In the genomic region with DNA sequence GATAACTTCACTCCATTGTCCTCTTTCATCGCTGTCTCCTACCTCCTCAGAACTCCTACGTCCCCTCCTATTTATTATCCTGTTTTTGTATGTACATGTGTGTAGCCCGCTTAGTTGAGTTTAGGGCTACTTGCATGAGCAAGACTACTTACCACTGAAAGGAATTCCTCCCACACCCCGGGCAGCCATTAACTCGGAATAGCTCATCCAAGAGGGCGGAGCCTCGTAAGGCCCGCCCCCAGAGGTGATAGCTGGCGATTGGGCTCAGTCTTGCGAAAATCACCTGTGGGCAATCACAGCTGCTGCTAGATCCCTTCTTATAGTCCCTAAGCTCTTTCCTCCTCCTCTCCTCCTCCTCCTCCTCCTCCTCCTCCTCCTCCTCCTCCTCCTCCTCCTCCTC, we compare ENCODE assay signal across 25 mouse cellular contexts.
DNase-seq lines count a peak whose midpoint lies in the region; ATAC-seq and TF ChIP-seq lines count a peak whose summit lies in the region.
"Had no signal": no experiment of that assay in that cellular context is flagged by ENCODE, and none has a peak within 500 bp of the region (broad histone marks: within the 10 kb centered on the region; RNA-seq: fewer than 3 reads in every experiment).

No protein-coding gene starts in this region.

- no peak overlapping the region for H3K27ac ChIP-seq in ES-E14 (ENCODE audit: insufficient read depth, low read depth, low read length, poor library complexity, severe bottlenecking)
- no peak overlapping the region for H3K27ac ChIP-seq in heart, embryonic 12.5 days (ENCODE audit: poor library complexity, severe bottlenecking)
- H3K27ac ChIP-seq: embryonic facial prominence, embryonic 13.5 days; embryonic facial prominence, embryonic 15.5 days; forebrain, embryonic 10.5 days; forebrain, embryonic 12.5 days had no signal

- no peaks in the 10 kb centered on the region for H3K9me3 ChIP-seq in E14TG2a.4 (ENCODE audit: low read length)
- no peaks in the 10 kb centered on the region for H3K9me3 ChIP-seq in ES-E14 (ENCODE audit: control insufficient read depth, insufficient read depth, low read depth, low read length)
- no peaks in the 10 kb centered on the region for H3K9me3 ChIP-seq in heart, embryonic 12.5 days (replicated peaks)
- H3K9me3 ChIP-seq: embryonic facial prominence, embryonic 13.5 days; embryonic facial prominence, embryonic 15.5 days; forebrain, embryonic 10.5 days; forebrain, embryonic 12.5 days had no signal

- 40% methylated on average over 10 of the region's 10 CpGs for WGBS in heart, embryonic 12.5 days

- no peak for TF ChIP-seq CTCF in E14TG2a.4 (conservative IDR thresholded peaks at IDR 0.05; ENCODE audit: low read length)

- H3K4me1 ChIP-seq in E14TG2a.4 (replicated peaks; ENCODE audit: low read depth, low read length) (peaks cover 66% of the 10 kb centered on the region), ES-E14 (ENCODE audit: control insufficient read depth in 2 of 2, insufficient read depth in 2 of 2, low read length in 2 of 2, poor library complexity in 1 of 2) (peaks cover 6 to 25% of the 10 kb centered on the region in 2 experiments; a peak in 3 of 4 replicates)
- peaks cover 13% of the 10 kb centered on the region; the same call in 1 of the 2 replicates for H3K4me1 ChIP-seq in heart, embryonic 12.5 days (replicated peaks)
- H3K4me1 ChIP-seq: forebrain, embryonic 12.5 days had no signal

- H3K36me3 ChIP-seq in E14TG2a.4 (ENCODE audit: insufficient read depth, low read length) = no peaks in the 10 kb centered on the region
- no peaks in the 10 kb centered on the region for H3K36me3 ChIP-seq in ES-E14 (ENCODE audit: control insufficient read depth, insufficient read depth, low read length, poor library complexity, severe bottlenecking)
- no peaks in the 10 kb centered on the region for H3K36me3 ChIP-seq in heart, embryonic 12.5 days
- H3K36me3 ChIP-seq: embryonic facial prominence, embryonic 13.5 days; embryonic facial prominence, embryonic 15.5 days; forebrain, embryonic 10.5 days; forebrain, embryonic 12.5 days; G1E had no signal

- H3K27me3 ChIP-seq in E14TG2a.4 (ENCODE audit: insufficient read depth, low read length) = no peaks in the 10 kb centered on the region
- H3K27me3 ChIP-seq in heart, embryonic 12.5 days (replicated peaks) = no peaks in the 10 kb centered on the region
- H3K27me3 ChIP-seq: embryonic facial prominence, embryonic 13.5 days; embryonic facial prominence, embryonic 15.5 days; forebrain, embryonic 12.5 days; Patski had no signal

- H3K4me3 ChIP-seq in E14TG2a.4 (replicated peaks; ENCODE audit: low read length) = peak overlapping the region; percentile 39; the same call in 1 of the 2 replicates
- H3K4me3 ChIP-seq in ES-E14 (ENCODE audit: insufficient read depth in 1 of 2, low read depth in 1 of 2, low read length in 2 of 2, poor library complexity in 1 of 2, severe bottlenecking in 1 of 2) = peak overlapping the region in 1 of 2 experiments; percentile 34; a peak in 2 of 4 replicates
- no peak overlapping the region for H3K4me3 ChIP-seq in heart, embryonic 12.5 days
- H3K4me3 ChIP-seq: embryonic facial prominence, embryonic 13.5 days; embryonic facial prominence, embryonic 15.5 days; erythroblast, embryonic 14.5 days; forebrain, embryonic 10.5 days; forebrain, embryonic 12.5 days had no signal

- H3K9ac ChIP-seq in ES-E14 (ENCODE audit: insufficient read depth, low read depth, low read length, poor library complexity, severe bottlenecking) = no peak overlapping the region
- H3K9ac ChIP-seq in heart, embryonic 12.5 days = no peak overlapping the region
- H3K9ac ChIP-seq: embryonic facial prominence, embryonic 13.5 days; embryonic facial prominence, embryonic 15.5 days; forebrain, embryonic 12.5 days had no signal

- ATAC-seq in heart, embryonic 12.5 days (ENCODE audit: insufficient number of reproducible peaks, low FRiP score) = no peak
- ATAC-seq: activated CD4-positive, CD25-positive, alpha-beta regulatory T cell, adult 4 months; forebrain, embryonic 14.5 days; forebrain, embryonic 16.5 days; Patski had no signal

- DNase-seq in kidney, postnatal 4 days = peak; percentile 42 to 61
- DNase-seq in kidney, adult 9 months = no peak
- peak; percentile 63 for DNase-seq in ES-E14 (ENCODE audit: low read depth, low spot score)
- peak; percentile 89 for DNase-seq in ZHBTc4 (ENCODE audit: low read depth, low spot score)
- DNase-seq in thymus, postnatal 25 days = no peak
- DNase-seq: adrenal gland, adult 8-10 months; adrenal gland, postnatal 14 days; adrenal gland, postnatal 36 days; cerebellum, adult 11-12 months; cerebellum, adult 2 months; cerebellum, adult 9-10 months; cerebellum, postnatal 10 days; cerebellum, postnatal 25 days had no signal

- no peak overlapping the region for H3K4me2 ChIP-seq in heart, embryonic 12.5 days
- H3K4me2 ChIP-seq: embryonic facial prominence, embryonic 13.5 days; embryonic facial prominence, embryonic 15.5 days; forebrain, embryonic 12.5 days had no signal

- in situ Hi-C loops in ES-E14 (cut with MboI; ENCODE audit: low sequenced_read_pairs in 2 of 2, unreplicated experiment in 2 of 2) = no loop called here

TF ChIP-seq in ES-E14, 5 proteins besides CTCF, POLR2A, EP300 and RAD21:
- no peak for TF ChIP-seq ZC3H11A (IDR thresholded peaks at IDR 0.05; ENCODE audit: borderline replicate concordance, low read depth, low read length)
- no peak for TF ChIP-seq ZNF384 (IDR thresholded peaks at IDR 0.05; ENCODE audit: low read depth, low read length)
- no peak for TF ChIP-seq CHD2 (IDR thresholded peaks at IDR 0.05; ENCODE audit: low read depth, low read length)
- no peak for TF ChIP-seq HCFC1 (IDR thresholded peaks at IDR 0.05; ENCODE audit: borderline replicate concordance, insufficient read depth, low read length)
- TF ChIP-seq MAFK (IDR thresholded peaks at IDR 0.05; ENCODE audit: insufficient read depth, low read depth, low read length) = no peak

Comparison
In these comparisons a context has a peak if more than half of its experiments do, and no peak if none do; other contexts are left out.
1. DNase-seq: peak in kidney, postnatal 4 days (2 of 2), ES-E14 (single experiment) and ZHBTc4 (single experiment); none in kidney, adult 9 months (single experiment) and thymus, postnatal 25 days (single experiment).